Mouse (Mus musculus): Measurements from ENCODE around the gene Edn2. TPM values are rescaled to one million over a fixed set of nuclear protein-coding genes. Genes with fewer than 3 reads are reported as not detected.
A peak's percentile ranks its signal among the peaks of the same experiment; 100 is the strongest.

The Edn2 gene
- polyA plus RNA-seq, 1 experiment from 2014 or later = not detected

GRCm38 (mm10) chr4:120130926-120131325 lies 30.1 kb upstream of the Edn2 start:
- Histone ChIP-seq H3K9me3 (ENCODE audit: control insufficient read depth, low read length) (no peaks in the 10 kb centered on the region), H3K9ac (ENCODE audit: low read depth, low read length) (no peak overlapping the region), H3K4me3 (ENCODE audit: low read length) (no peak overlapping the region), H3K36me3 (ENCODE audit: control insufficient read depth, insufficient read depth, low read length) (no peaks in the 10 kb centered on the region), H3K27ac (ENCODE audit: low read depth, low read length) (no peak overlapping the region), H3K4me1 (ENCODE audit: control insufficient read depth, insufficient read depth, low read length) (no peaks in the 10 kb centered on the region), H3K27me3 (ENCODE audit: control insufficient read depth, insufficient read depth, low read length) (no peaks in the 10 kb centered on the region; the same call in 1 of the 2 replicates), H3K4me2 (replicated peaks; ENCODE audit: low read depth, low read length) (no peak overlapping the region)
- no peak for ATAC-seq (ENCODE audit: low FRiP score, low TSS enrichment)
- WGBS = 59% methylated on average over 4 of the region's 4 CpGs

- no peak for ATAC-seq (ENCODE audit: low FRiP score, low TSS enrichment)
- no peak overlapping the region for H3K4me2 ChIP-seq (replicated peaks; ENCODE audit: low read depth, low read length)
Measured at GRCm38 (mm10) chr4:120131441-120132220, 29.4 kb upstream of the Edn2 start.

DNA sequence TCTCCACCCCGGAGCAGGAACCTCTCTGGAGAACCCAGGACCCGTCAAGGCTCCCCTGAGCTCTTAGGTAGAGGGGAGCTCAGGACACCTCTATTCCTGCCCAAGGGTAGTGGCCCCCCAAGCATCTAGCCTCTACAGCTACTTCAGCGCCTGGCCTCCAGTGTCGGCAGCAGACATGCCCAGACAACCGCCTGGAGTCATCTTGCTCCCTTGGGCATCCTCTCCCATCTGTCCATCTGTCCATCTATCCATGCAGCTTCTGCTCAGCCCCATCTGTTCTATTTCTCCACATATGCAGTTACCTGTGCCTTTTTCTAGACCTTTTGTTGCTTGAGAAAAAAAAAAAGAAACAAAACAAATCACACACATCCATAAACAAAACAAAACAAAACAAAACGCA lies 26.8 kb upstream of the Edn2 start:
- Histone ChIP-seq H3K9me3 (ENCODE audit: control insufficient read depth, low read length) (no peaks in the 10 kb centered on the region), H3K27me3 (ENCODE audit: control insufficient read depth, insufficient read depth, low read length) (no peaks in the 10 kb centered on the region; the same call in 1 of the 2 replicates), H3K4me1 (ENCODE audit: control insufficient read depth, insufficient read depth, low read length) (no peaks in the 10 kb centered on the region), H3K9ac (ENCODE audit: low read depth, low read length) (no peak overlapping the region), H3K27ac (ENCODE audit: low read depth, low read length) (no peak overlapping the region), H3K36me3 (ENCODE audit: control insufficient read depth, insufficient read depth, low read length) (no peaks in the 10 kb centered on the region), H3K4me2 (replicated peaks; ENCODE audit: low read depth, low read length) (no peak overlapping the region), H3K4me3 (ENCODE audit: low read length) (no peak overlapping the region)
- WGBS = 76% methylated on average over 6 of the region's 6 CpGs
- ATAC-seq (ENCODE audit: low FRiP score, low TSS enrichment) = no peak

More at GRCm38 (mm10) chr4:120131441-120132220, 29.4 kb upstream of the Edn2 start:
- Histone ChIP-seq H3K9me3 (ENCODE audit: control insufficient read depth, low read length) (no peaks in the 10 kb centered on the region), H3K4me1 (ENCODE audit: control insufficient read depth, insufficient read depth, low read length) (no peaks in the 10 kb centered on the region), H3K27me3 (ENCODE audit: control insufficient read depth, insufficient read depth, low read length) (no peaks in the 10 kb centered on the region; the same call in 1 of the 2 replicates), H3K27ac (ENCODE audit: low read depth, low read length) (no peak overlapping the region), H3K9ac (ENCODE audit: low read depth, low read length) (no peak overlapping the region), H3K36me3 (ENCODE audit: control insufficient read depth, insufficient read depth, low read length) (no peaks in the 10 kb centered on the region), H3K4me3 (ENCODE audit: low read length) (no peak overlapping the region)
- WGBS = 80% methylated on average over 24 of the region's 24 CpGs

DNA sequence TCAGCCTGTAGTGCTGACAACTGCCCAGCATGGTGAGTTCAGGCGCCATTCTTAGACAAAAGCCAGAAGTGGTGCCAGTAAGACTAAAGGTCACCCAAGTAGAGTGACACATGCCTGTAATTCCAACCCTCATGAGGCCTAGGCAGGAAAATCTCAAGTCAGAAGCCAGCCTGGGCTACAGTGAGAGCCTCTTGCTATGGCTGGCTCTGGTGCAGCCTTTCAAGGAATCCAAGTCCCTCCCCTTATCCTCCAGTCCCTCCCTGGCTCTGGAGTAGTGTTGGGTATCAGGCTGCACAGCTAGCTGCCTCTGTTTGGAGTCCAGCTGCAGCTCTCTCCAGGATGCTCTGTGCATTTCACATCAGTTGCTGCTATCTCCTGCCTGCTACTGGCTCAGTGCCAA lies 19.2 kb upstream of the Edn2 start:
- Histone ChIP-seq H3K4me2 (replicated peaks; ENCODE audit: low read depth, low read length) (no peak overlapping the region), H3K9me3 (ENCODE audit: control insufficient read depth, low read length) (no peaks in the 10 kb centered on the region), H3K4me3 (ENCODE audit: low read length) (no peak overlapping the region), H3K27ac (ENCODE audit: low read depth, low read length) (no peak overlapping the region), H3K36me3 (ENCODE audit: control insufficient read depth, insufficient read depth, low read length) (no peaks in the 10 kb centered on the region), H3K9ac (ENCODE audit: low read depth, low read length) (no peak overlapping the region), H3K27me3 (ENCODE audit: control insufficient read depth, insufficient read depth, low read length) (no peaks in the 10 kb centered on the region), H3K4me1 (ENCODE audit: control insufficient read depth, insufficient read depth, low read length) (no peaks in the 10 kb centered on the region)
- ATAC-seq (ENCODE audit: low FRiP score, low TSS enrichment) = no peak
- 83% methylated on average over 1 of the region's 1 CpGs for WGBS

DNA sequence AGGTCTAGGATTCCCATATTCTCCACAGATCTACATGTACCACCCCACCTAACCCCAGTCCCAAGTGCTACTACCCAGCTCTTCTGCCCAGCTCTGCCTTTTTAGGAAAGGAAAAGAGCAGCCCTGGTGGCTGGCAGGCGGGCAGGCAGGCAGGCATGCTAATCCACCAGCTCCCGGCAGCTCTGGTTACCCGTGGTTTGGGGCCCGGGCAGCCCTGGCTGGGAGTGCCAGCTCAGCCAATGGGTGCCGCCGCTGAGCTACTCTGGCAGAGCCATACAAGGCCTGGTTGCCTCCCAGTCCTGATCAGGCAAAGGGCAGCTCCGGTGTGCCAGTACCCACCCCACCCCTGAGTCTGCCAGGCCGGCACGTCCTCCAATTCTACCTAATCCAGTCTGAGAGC lies 18.1 kb upstream of the Edn2 start:
- Histone ChIP-seq H3K4me3 (ENCODE audit: low read length) (no peak overlapping the region), H3K36me3 (ENCODE audit: control insufficient read depth, insufficient read depth, low read length) (no peaks in the 10 kb centered on the region), H3K9me3 (ENCODE audit: control insufficient read depth, low read length) (no peaks in the 10 kb centered on the region), H3K9ac (ENCODE audit: low read depth, low read length) (no peak overlapping the region), H3K27ac (ENCODE audit: low read depth, low read length) (no peak overlapping the region), H3K27me3 (ENCODE audit: control insufficient read depth, insufficient read depth, low read length) (no peaks in the 10 kb centered on the region), H3K4me1 (ENCODE audit: control insufficient read depth, insufficient read depth, low read length) (no peaks in the 10 kb centered on the region), H3K4me2 (replicated peaks; ENCODE audit: low read depth, low read length) (no peak overlapping the region)
- no peak; the same call in 1 of the 2 replicates for ATAC-seq (ENCODE audit: low FRiP score, low TSS enrichment)
- 79% methylated on average over 9 of the region's 9 CpGs for WGBS

DNA sequence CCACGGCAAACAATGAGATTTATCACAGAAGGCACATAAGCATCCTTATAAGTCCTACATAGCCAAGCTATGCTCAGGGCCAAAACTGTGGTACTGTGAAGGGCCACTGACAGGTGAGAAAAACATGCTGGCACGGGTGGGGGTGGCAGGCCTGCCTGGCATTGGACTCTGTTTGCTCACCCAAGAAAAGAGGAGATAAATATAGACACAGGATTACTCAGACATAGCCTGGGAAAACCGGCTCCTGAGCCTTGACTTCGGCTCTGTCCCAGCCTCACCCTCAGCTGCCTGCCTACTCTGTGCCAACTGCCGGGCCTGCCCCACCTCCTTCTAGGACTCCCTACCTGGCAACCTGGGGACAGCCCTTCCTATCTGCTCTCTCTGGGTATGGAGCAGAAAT lies 16.7 kb upstream of the Edn2 start:
- ATAC-seq (ENCODE audit: low FRiP score, low TSS enrichment) = no peak
- Histone ChIP-seq H3K4me3 (ENCODE audit: low read length) (no peak overlapping the region), H3K4me1 (ENCODE audit: control insufficient read depth, insufficient read depth, low read length) (0 out of 2 replicates have a peak, but pooled peaks cover 3% of the 10 kb centered on the region), H3K27me3 (ENCODE audit: control insufficient read depth, insufficient read depth, low read length) (no peaks in the 10 kb centered on the region), H3K27ac (ENCODE audit: low read depth, low read length) (no peak overlapping the region), H3K9ac (ENCODE audit: low read depth, low read length) (no peak overlapping the region), H3K9me3 (ENCODE audit: control insufficient read depth, low read length) (no peaks in the 10 kb centered on the region), H3K4me2 (replicated peaks; ENCODE audit: low read depth, low read length) (no peak overlapping the region), H3K36me3 (ENCODE audit: control insufficient read depth, insufficient read depth, low read length) (no peaks in the 10 kb centered on the region)
- WGBS = 90% methylated on average over 5 of the region's 5 CpGs

DNA sequence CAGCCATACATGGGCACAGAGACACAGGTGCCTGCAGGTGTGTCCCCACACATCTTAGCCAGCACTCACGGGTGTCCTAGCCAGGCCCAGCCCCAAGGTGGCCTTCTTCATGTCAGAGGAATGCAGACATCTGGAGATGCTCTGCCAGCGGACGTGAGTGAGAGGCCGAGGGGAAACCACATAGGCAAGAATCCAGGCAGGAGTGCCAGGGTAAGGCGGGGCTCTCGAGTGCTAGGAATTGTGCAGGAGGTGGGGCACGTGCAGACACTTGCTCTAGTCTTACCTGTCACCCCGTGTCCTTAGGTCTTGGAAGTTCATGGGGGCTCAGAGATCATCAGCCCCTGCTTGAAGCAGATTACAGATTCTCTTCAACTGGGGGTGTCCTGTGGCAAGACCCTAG lies 15.1 kb upstream of the Edn2 start:
- Histone ChIP-seq H3K9me3 (ENCODE audit: control insufficient read depth, low read length) (no peaks in the 10 kb centered on the region), H3K27ac (ENCODE audit: low read depth, low read length) (no peak overlapping the region), H3K4me3 (ENCODE audit: low read length) (no peak overlapping the region), H3K4me1 (ENCODE audit: control insufficient read depth, insufficient read depth, low read length) (0 out of 2 replicates have a peak, but pooled peaks cover 3% of the 10 kb centered on the region), H3K27me3 (ENCODE audit: control insufficient read depth, insufficient read depth, low read length) (no peaks in the 10 kb centered on the region), H3K36me3 (ENCODE audit: control insufficient read depth, insufficient read depth, low read length) (no peaks in the 10 kb centered on the region), H3K9ac (ENCODE audit: low read depth, low read length) (no peak overlapping the region), H3K4me2 (replicated peaks; ENCODE audit: low read depth, low read length) (no peak overlapping the region)
- no peak for ATAC-seq (ENCODE audit: low FRiP score, low TSS enrichment)
- 77% methylated on average over 8 of the region's 8 CpGs for WGBS

DNA sequence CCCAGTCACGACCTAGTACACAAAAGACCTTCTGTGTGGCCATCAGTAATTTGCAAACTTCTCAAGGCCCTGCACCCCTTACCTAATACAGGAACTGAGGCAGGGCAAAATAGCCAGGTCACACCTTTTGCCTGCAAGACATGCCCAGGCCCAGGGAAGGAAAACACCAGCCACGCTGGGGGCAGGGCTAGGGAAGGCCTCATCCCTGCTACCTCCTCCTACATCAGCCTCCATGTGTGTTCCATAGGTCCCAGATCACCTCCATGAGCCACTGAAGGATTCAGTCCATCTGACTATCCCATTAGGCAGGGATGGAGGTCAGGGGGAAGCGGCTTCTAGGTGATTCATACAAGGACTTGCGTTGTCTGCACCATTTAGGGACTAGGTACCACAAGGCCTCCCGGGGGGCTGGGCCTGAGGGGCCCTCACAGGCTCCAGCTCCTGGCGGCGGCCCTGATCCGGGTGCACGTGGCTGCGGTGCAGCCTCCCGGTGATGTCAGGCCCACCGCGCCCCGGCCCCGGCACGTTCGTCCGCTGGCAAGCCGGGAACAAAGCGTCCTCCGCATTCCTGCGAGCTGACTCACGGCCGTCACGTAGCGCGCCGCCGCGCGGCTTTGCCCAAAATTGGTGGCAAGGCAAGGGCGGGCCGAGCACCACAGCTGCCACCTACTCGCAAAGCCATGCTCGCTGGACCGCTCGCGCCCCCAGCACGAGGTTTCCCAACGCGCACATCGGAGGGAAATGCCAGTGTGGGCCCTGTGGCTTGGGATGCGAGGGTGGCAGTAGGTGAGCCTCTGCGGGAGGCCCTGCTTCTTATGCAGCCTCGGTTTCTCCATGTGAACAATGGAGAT lies 12.5 kb upstream of the Edn2 start:
- peak overlapping the region; percentile 42 for H3K9ac ChIP-seq (ENCODE audit: low read depth, low read length)
- 6% methylated on average over 45 of the region's 45 CpGs for WGBS
- H3K27me3 ChIP-seq (ENCODE audit: control insufficient read depth, insufficient read depth, low read length) = no peaks in the 10 kb centered on the region
- H3K27ac ChIP-seq (ENCODE audit: low read depth, low read length) = no peak overlapping the region
- no peaks in the 10 kb centered on the region for H3K36me3 ChIP-seq (ENCODE audit: control insufficient read depth, insufficient read depth, low read length)
- peak; percentile 85 for ATAC-seq (ENCODE audit: low FRiP score, low TSS enrichment)
- no peaks in the 10 kb centered on the region for H3K9me3 ChIP-seq (ENCODE audit: control insufficient read depth, low read length)
- H3K4me2 ChIP-seq (replicated peaks; ENCODE audit: low read depth, low read length) = peak overlapping the region; percentile 48
- peak overlapping the region; percentile 29 for H3K4me3 ChIP-seq (ENCODE audit: low read length)
- H3K4me1 ChIP-seq (ENCODE audit: control insufficient read depth, insufficient read depth, low read length) = 0 out of 2 replicates have a peak, but pooled peaks cover 3% of the 10 kb centered on the region

DNA sequence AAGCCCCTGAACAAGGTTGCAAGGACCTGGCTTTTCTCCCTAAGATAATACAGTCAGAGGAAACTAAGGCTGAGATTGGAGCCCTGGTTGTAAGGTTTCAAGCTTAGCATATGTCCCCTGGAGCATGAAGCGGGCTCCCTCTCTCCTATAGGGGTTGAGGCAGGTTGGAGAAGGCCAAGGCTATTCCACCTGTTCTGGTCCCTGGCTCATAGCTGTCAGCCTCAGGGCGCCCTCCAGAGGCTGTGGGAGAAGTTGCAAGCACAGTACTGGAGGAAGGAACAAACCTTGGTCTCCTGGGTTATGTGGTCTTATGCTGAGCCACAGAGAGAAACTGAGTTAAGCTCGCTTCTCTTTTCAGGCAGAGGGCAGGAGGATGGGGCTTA lies 11.9 kb upstream of the Edn2 start:
- Histone ChIP-seq H3K4me2 (replicated peaks; ENCODE audit: low read depth, low read length) (peak overlapping the region; percentile 48), H3K9ac (ENCODE audit: low read depth, low read length) (peak overlapping the region; percentile 42), H3K36me3 (ENCODE audit: control insufficient read depth, insufficient read depth, low read length) (no peaks in the 10 kb centered on the region), H3K27ac (ENCODE audit: low read depth, low read length) (no peak overlapping the region), H3K4me3 (ENCODE audit: low read length) (peak overlapping the region; percentile 29), H3K4me1 (ENCODE audit: control insufficient read depth, insufficient read depth, low read length) (0 out of 2 replicates have a peak, but pooled peaks cover 3% of the 10 kb centered on the region), H3K9me3 (ENCODE audit: control insufficient read depth, low read length) (no peaks in the 10 kb centered on the region), H3K27me3 (ENCODE audit: control insufficient read depth, insufficient read depth, low read length) (no peaks in the 10 kb centered on the region)
- ATAC-seq (ENCODE audit: low FRiP score, low TSS enrichment) = peak; percentile 56; the same call in 1 of the 2 replicates
- 27% methylated on average over 3 of the region's 3 CpGs for WGBS

All from kidney, embryonic 14.5 days (tissue).